Mouse (Mus musculus): ENCODE measurements around the gene Gng4.

DNA sequence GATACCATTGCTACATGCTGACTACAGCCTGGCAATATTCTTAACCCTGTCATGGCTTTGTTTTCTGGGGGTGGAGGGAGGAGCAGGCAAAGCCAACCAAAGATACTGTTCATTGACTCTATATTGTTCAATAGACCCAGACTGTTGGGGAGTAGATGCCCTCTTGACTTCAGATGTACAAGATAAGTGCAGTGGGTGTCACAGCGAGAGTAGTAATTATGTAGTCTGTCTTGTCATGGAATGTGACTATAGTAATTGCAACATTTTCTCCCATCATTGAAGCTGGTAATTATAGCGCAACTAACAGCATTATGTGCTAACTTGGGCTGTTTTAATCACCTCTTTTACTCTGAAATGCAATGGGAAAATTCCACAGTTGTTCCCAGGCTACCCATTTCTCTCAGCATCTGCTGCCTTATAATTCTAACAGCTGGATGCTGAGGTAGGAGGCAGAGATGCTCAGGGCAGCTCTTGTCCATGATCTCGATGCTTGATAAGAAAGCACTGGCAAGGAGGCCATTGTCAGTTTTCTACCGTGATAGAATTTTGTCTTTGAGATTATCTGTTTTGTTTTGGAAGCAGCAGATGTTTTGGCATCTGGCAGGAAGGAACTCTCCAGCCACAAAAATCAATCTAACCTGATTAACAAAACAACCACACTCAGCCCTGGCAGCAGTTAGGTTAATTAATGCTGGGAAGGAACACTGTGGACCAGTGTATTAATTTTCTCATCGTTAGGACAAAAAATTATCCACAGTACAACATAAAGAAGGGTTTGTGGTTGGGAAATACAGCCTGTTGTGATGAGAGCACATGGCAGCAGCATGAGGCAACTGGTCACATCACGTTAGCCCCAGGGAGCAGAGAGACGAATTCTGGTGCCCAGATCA is 36.6 kb downstream of the Gng4 start:
- TF ChIP-seq CTCF (IDR thresholded peaks at IDR 0.05; ENCODE audit: borderline replicate concordance, insufficient read depth, low read depth, low read length) (no peak), POLR2A (IDR thresholded peaks at IDR 0.05; ENCODE audit: borderline replicate concordance, insufficient read depth, low read length) (no peak)

Measured in cerebellum, adult 2 months (tissue).